Mouse (Mus musculus) midbrain, postnatal 0 days (tissue): ENCODE data around the gene Mboat2. TPM values are rescaled to one million over a fixed set of nuclear protein-coding genes. Genes with fewer than 3 reads are reported as not detected.

ENCODE experiments used
- ATAC-seq: fragments of 200-750 bp; cut with Nextera tagmentation; 2 replicates; pipeline ENCODE4 v1.8.0; 2017; ENCODE audit warnings: moderate number of reproducible peaks, mild to moderate bottlenecking, moderate TSS enrichment, moderate library complexity; ENCODE audit not compliant: low FRiP score
- DNase-seq: peaks from one replicate; pipeline ENCODE4 v3.0.0-alpha.2; 2015; ENCODE audit warnings: low spot score
- H3K27ac ChIP-seq: fragments of 300-500 bp; sonication (generic); 2 replicates; pipeline ENCODE4 v1.5.1; 2014; ENCODE audit warnings: low read depth, mild to moderate bottlenecking, low read length, mixed read lengths
- H3K27me3 ChIP-seq: fragments of 300-500 bp; sonication (generic); 2 replicates; pipeline ENCODE4 v1.6.1; 2014; ENCODE audit warnings: low read length, control low read depth, mixed read lengths; ENCODE audit not compliant: insufficient read depth
- H3K36me3 ChIP-seq: fragments of 300-500 bp; sonication (generic); 2 replicates; pipeline ENCODE4 v1.6.1; 2014; ENCODE audit warnings: low read length, control low read depth, mixed read lengths; ENCODE audit not compliant: insufficient read depth
- H3K4me1 ChIP-seq: fragments of 300-500 bp; sonication (generic); 2 replicates; pipeline ENCODE4 v1.6.1; 2014; ENCODE audit warnings: mild to moderate bottlenecking, control low read depth, antibody characterized with exemption, low read length, mixed read lengths; ENCODE audit not compliant: insufficient read depth
- H3K4me2 ChIP-seq: fragments of 300-500 bp; sonication (generic); 2 replicates; pipeline ENCODE4 v1.6.1; 2014; ENCODE audit warnings: low read depth, mild to moderate bottlenecking, low read length, mixed read lengths; ENCODE audit not compliant: poor library complexity, severe bottlenecking
- H3K4me3 ChIP-seq: fragments of 300-500 bp; sonication (generic); 2 replicates; pipeline ENCODE4 v1.5.1; 2014; ENCODE audit warnings: low read depth, mild to moderate bottlenecking, low read length, moderate library complexity
- H3K9ac ChIP-seq: fragments of 300-500 bp; sonication (generic); replicated peaks from 2 replicates; pipeline ENCODE4 v1.6.1; 2014; ENCODE audit warnings: mild to moderate bottlenecking, low read length, moderate library complexity, mixed read lengths; ENCODE audit not compliant: poor library complexity, severe bottlenecking
- H3K9me3 ChIP-seq: fragments of 300-500 bp; sonication (generic); 2 replicates; pipeline ENCODE4 v1.6.1; 2016; ENCODE audit warnings: low read length, control low read depth
- CTCF ChIP-seq: IDR thresholded peaks from 2 replicates; pipeline ENCODE4 v1.5.1; 2016; ENCODE audit warnings: antibody characterized with exemption, mild to moderate bottlenecking
- WGBS: fragments of 180-500 bp; shearing (Covaris S2); extraction: QIAGEN DNeasy Blood & Tissue Kit; methylation state at CpG from one replicate; pipeline ENCODE4 v1.1.7; 2014; 5-methylcytosine and 5-hydroxymethylcytosine counted together
- polyA plus RNA-seq: library from polyadenylated mRNA; unstranded; fragments of >200 nt; fragmentation: Nextera tagmentation; extraction: Ambion mirVana; gene quantifications from 2 replicates; pipeline ENCODE4 v1.2.1, GENCODE M21; 2015
- total RNA-seq: library from RNA; depleted of rRNA; stranded (reverse); fragments of >200 nt; gene quantifications from 2 replicates; pipeline ENCODE4 v1.2.3, GENCODE M21; 2014

Mboat2 gene
- total and polyA plus RNA-seq, 2 experiments from 2014 or later: 62.0 to 69.2 TPM

DNA sequence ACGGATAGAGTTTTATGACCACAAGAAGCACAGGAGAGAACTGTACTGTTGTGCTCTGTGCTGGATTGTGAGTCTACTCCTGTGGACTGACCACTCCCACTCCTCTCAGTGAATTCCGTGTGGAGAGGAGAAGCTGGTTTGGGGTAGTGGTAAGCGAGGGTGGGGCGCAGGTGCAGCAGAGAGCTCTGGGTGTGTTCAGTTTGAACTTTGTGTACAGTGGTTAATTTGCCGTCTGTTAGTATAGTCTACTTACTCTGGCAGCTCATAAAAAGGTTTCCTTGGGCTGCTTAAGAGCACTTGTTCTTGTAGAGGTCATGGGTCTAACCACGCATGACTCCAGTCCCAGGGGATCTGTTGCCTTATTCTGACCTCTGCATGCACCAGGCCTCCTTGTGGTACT is 36.0 kb downstream of the Mboat2 start:
- no peaks in the 10 kb centered on the region for H3K36me3 ChIP-seq
- H3K9me3 ChIP-seq: no peaks in the 10 kb centered on the region
- DNase-seq (no peak), ATAC-seq (no peak)
- H3K27me3 ChIP-seq: no peaks in the 10 kb centered on the region
- WGBS: 89% methylated on average over 6 of the region's 6 CpGs
- H3K4me1 ChIP-seq: no peaks in the 10 kb centered on the region
- no peak overlapping the region for H3K4me3 ChIP-seq
- no peak for TF ChIP-seq CTCF
- H3K27ac ChIP-seq: no peak overlapping the region
- H3K9ac ChIP-seq: no peak overlapping the region
- no peak overlapping the region for H3K4me2 ChIP-seq

DNA sequence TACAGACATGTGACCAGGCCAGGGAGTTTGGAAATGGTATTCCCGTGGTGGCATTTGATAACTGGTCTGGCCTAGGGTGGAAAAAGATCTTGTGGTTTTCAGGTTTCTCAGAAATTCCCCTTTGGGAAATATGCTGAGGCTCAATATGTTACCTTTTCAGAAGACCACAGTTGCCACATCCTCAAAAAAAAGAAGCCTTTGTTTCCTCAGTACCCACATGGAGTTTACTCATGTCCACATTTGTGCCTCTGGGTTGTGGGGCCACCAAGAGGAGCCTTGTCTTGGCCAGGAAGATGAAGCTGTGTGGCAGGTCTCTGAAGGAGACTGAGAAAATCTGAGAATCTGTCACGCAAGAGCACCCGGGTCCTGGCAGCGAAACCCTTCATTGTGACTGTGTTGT is 38.0 kb downstream of the Mboat2 start:
- no peak overlapping the region for H3K4me2 ChIP-seq
- DNase-seq: no peak
- H3K4me3 ChIP-seq: no peak overlapping the region
- H3K27me3 ChIP-seq: no peaks in the 10 kb centered on the region
- H3K36me3 ChIP-seq: no peaks in the 10 kb centered on the region
- no peaks in the 10 kb centered on the region for H3K4me1 ChIP-seq
- no peak overlapping the region for H3K9ac ChIP-seq
- TF ChIP-seq CTCF: no peak
- WGBS: 85% methylated on average over 4 of the region's 4 CpGs
- no peaks in the 10 kb centered on the region for H3K9me3 ChIP-seq
- no peak for ATAC-seq
- H3K27ac ChIP-seq: no peak overlapping the region

DNA sequence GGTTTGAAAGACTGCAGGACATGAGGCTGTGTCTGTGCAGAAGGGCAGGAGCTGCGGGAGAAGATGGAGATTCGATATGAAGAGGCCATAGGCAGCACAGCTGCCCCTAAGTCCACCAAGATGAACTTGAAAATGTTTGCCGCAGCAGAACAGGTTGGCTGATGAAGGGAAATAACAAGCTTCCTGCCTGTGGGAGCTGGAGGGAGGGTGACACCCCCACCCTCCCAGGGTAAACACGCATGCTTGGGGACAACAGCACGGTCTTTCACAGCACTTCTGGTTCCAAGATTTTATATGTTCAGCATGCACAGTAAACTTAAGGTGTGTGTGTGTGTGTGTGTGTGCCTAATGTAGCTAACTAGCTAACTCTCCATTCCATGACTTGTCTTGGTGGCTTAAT is 38.6 kb downstream of the Mboat2 start:
- Histone ChIP-seq H3K4me3 (no peak overlapping the region), H3K9ac (no peak overlapping the region), H3K4me2 (no peak overlapping the region), H3K9me3 (no peaks in the 10 kb centered on the region), H3K27ac (no peak overlapping the region), H3K36me3 (no peaks in the 10 kb centered on the region), H3K4me1 (no peaks in the 10 kb centered on the region), H3K27me3 (no peaks in the 10 kb centered on the region)
- TF ChIP-seq CTCF: no peak
- 86% methylated on average over 5 of the region's 5 CpGs for WGBS
- no peak for ATAC-seq
- DNase-seq: no peak

DNA sequence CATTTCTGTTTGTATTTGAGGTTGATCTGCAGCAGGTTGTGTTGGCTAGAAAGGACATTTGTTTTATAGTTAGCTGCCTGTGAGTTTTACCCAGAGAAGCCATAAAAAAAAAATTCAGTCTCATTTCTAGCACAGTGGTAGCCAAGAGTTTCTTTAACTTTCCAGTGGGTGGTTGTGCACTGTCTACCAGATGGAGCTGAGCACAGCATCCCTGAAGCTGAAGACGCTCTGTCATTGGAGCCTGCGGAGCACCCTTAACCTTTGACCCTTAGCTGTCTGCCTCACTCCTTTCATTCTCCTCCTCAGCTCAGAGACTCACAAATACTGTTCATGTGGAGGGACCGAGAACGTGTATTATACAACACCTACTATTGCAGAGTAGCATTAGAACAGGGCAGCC is 40.2 kb downstream of the Mboat2 start:
- no peak overlapping the region for H3K27ac ChIP-seq
- ATAC-seq: no peak

DNA sequence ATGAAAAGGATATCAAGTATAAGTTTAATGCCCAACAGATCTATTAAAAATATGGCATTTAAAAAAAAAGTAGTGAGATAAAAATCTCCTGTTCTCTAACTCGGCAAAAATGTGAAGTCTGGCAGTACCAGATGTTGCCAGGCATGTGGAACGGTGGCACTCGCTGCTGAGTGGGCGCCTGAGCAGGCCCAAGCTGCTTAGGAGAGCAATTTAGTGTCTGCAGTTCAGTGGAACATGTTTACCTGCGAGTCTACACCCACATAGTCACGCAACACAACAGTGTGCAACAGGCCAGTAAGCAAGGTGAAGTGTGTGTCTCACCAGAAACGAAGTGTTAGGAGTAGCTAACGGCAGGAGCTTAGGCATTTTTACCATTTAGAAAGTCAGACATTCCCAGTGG is 41.6 kb downstream of the Mboat2 start:
- Histone ChIP-seq H3K27me3 (no peaks in the 10 kb centered on the region), H3K4me2 (no peak overlapping the region), H3K4me3 (no peak overlapping the region), H3K36me3 (no peaks in the 10 kb centered on the region), H3K4me1 (0 out of 2 replicates have a peak, but pooled peaks cover 1% of the 10 kb centered on the region), H3K9me3 (no peaks in the 10 kb centered on the region), H3K9ac (no peak overlapping the region), H3K27ac (no peak overlapping the region)
- 82% methylated on average over 8 of the region's 8 CpGs for WGBS
- no peak for TF ChIP-seq CTCF
- ATAC-seq (no peak), DNase-seq (no peak)

More for the DNA sequence above, 40.2 kb downstream of the Mboat2 start:
- H3K9me3 ChIP-seq: no peaks in the 10 kb centered on the region
- H3K4me2 ChIP-seq: no peak overlapping the region
- no peak overlapping the region for H3K4me3 ChIP-seq
- no peak overlapping the region for H3K9ac ChIP-seq
- no peak for DNase-seq
- no peaks in the 10 kb centered on the region for H3K27me3 ChIP-seq
- WGBS: 40% methylated on average over 4 of the region's 4 CpGs
- no peaks in the 10 kb centered on the region for H3K36me3 ChIP-seq
- no peak for TF ChIP-seq CTCF
- H3K4me1 ChIP-seq: no peaks in the 10 kb centered on the region

DNA sequence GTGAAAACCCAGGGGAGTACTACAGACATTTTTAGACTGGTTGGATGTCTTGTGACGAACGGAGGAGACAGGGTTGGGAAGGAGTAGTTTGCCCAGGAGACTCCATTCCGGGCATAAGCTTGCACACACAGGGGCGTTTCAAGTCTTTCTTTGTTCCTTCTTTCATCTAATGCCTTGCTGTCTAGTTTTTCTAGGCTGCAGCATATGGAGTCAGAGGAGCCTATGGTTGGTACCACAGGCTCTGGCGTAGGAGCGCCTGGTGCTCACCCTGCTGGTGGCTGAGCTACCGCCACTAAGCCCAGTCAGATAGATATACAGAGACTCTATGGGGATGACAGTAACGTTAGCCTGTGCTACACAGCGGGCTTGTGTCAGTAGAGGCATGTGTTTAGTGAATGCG is 42.0 kb downstream of the Mboat2 start:
- no peak overlapping the region for H3K4me3 ChIP-seq
- peak; percentile 20 for TF ChIP-seq CTCF
- no peaks in the 10 kb centered on the region for H3K27me3 ChIP-seq
- 0 out of 2 replicates have a peak, but pooled peaks cover 4% of the 10 kb centered on the region for H3K4me1 ChIP-seq
- no peak for ATAC-seq
- no peaks in the 10 kb centered on the region for H3K36me3 ChIP-seq
- no peak overlapping the region for H3K9ac ChIP-seq
- no peak overlapping the region for H3K4me2 ChIP-seq
- H3K9me3 ChIP-seq: no peaks in the 10 kb centered on the region
- WGBS: 68% methylated on average over 10 of the region's 10 CpGs
- DNase-seq: no peak
- no peak overlapping the region for H3K27ac ChIP-seq
